Mouse (Mus musculus) CD8-positive naive resting alpha-beta T cell, adult 2 months (primary cell): ENCODE results near the gene Rasgrp2.
A peak's percentile ranks its signal among the peaks of the same experiment; 100 is the strongest.

Experiments used
- DNase-seq, 2 experiments: peaks; one replicate each; pipeline ENCODE4 v3.0.0; 2022; ENCODE audit warnings: low read depth in 2 of 2, low spot score in 2 of 2

The Rasgrp2 gene

GRCm38 (mm10) chr19:6382323-6382924 lies 16.7 kb upstream of the Rasgrp2 start:
- no peak for DNase-seq

GRCm38 (mm10) chr19:6383470-6383869 lies 15.7 kb upstream of the Rasgrp2 start:
- DNase-seq: no peak

DNA sequence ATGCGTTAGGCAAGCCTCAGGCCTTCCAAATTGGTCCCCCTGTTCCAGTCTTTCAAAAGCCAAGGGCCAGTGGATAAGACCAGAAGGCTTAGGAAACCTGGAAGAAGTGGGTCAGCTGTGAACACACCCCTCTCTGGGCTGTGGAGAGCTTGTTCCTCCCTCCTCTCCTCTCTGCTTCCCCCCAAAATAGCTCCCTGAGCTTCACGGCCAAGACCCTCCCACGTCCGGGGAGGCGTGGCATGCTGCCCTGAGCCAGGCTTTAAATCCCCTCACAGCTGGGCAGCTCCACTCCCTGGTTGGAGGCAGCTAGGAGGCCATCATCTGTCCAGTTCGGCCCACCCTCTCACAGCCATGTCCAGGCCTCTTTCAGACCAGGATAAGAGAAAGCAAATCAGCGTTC lies 15.0 kb upstream of the Rasgrp2 start, which contains the start of gene Pygm:
Pygm (plus strand) TSS at position 272 of the 400 bp plus-strand sequence.
- no peak for DNase-seq

- no peak for DNase-seq
Observed at GRCm38 (mm10) chr19:6384954-6385353, 14.2 kb upstream of the Rasgrp2 start.

GRCm38 (mm10) chr19:6385419-6385818 lies 13.7 kb upstream of the Rasgrp2 start:
- no peak for DNase-seq

- no peak for DNase-seq
Observed at GRCm38 (mm10) chr19:6385821-6386220, 13.3 kb upstream of the Rasgrp2 start.

GRCm38 (mm10) chr19:6386234-6386633 lies 12.9 kb upstream of the Rasgrp2 start:
- no peak for DNase-seq

GRCm38 (mm10) chr19:6388006-6388405 lies 11.1 kb upstream of the Rasgrp2 start:
- DNase-seq: no peak

DNA sequence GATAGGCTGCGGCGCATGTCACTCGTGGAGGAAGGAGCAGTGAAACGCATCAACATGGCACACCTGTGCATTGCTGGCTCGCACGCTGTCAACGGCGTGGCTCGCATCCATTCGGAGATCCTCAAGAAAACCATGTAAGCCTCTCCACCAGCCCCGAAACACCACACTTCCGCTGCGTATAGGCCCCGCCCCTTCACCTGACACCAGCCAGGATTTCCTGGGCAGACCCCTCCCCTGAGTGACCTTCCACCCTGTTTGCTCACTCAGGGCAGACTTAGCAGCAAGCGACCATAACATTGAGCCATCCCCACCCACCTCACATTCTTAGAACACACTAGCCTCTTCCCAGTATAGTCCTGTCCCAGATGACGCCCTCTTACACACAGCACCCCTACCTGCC lies 9.3 kb upstream of the Rasgrp2 start:
- no peak for DNase-seq

- no peak for DNase-seq
Observed at GRCm38 (mm10) chr19:6390251-6390650, 8.9 kb upstream of the Rasgrp2 start.

- peak in 1 of 2 experiments; percentile 63 for DNase-seq
Observed at GRCm38 (mm10) chr19:6392743-6393393, 6.3 kb upstream of the Rasgrp2 start.

DNA sequence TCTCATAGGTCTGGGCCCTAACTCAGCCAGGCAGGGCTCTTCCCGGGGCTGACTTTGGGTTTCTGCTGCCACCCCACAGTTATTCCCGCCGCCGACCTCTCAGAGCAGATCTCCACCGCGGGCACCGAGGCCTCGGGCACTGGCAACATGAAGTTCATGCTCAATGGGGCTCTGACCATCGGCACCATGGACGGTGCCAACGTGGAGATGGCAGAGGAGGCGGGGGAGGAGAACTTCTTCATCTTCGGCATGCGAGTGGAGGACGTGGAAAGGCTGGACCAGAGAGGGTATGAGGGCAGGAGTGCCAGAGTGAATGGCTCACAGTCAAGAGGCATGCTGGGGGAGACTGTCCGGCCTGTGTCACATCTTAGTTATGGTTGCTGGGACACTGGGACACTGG lies 5.5 kb upstream of the Rasgrp2 start:
- DNase-seq: no peak

DNA sequence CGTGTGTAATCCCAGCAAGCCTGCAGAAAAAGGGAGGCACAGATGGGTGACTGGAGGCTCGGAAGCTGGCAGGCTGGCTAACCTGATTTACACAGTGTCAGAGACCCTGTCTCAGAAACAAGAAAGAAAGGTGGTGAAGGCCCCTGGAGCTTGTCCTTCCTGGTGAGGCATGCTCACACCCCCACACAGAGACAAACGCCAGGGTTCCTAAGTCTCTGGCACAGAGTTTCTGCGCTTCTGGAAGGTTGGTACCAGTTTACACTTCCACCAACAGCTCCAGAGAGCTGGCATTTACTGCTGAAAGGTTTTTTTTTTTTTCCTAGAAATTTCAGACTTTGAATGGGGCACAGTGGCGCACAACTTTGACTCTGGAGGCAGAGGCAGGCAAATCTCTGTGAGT lies 2.9 kb upstream of the Rasgrp2 start:
- DNase-seq: no peak

GRCm38 (mm10) chr19:6397582-6398249 lies 1.4 kb upstream of the Rasgrp2 start:
- no peak for DNase-seq

GRCm38 (mm10) chr19:6398447-6399284 lies 474 bp upstream of the Rasgrp2 start:
- peak; percentile 53 to 75 for DNase-seq

DNA sequence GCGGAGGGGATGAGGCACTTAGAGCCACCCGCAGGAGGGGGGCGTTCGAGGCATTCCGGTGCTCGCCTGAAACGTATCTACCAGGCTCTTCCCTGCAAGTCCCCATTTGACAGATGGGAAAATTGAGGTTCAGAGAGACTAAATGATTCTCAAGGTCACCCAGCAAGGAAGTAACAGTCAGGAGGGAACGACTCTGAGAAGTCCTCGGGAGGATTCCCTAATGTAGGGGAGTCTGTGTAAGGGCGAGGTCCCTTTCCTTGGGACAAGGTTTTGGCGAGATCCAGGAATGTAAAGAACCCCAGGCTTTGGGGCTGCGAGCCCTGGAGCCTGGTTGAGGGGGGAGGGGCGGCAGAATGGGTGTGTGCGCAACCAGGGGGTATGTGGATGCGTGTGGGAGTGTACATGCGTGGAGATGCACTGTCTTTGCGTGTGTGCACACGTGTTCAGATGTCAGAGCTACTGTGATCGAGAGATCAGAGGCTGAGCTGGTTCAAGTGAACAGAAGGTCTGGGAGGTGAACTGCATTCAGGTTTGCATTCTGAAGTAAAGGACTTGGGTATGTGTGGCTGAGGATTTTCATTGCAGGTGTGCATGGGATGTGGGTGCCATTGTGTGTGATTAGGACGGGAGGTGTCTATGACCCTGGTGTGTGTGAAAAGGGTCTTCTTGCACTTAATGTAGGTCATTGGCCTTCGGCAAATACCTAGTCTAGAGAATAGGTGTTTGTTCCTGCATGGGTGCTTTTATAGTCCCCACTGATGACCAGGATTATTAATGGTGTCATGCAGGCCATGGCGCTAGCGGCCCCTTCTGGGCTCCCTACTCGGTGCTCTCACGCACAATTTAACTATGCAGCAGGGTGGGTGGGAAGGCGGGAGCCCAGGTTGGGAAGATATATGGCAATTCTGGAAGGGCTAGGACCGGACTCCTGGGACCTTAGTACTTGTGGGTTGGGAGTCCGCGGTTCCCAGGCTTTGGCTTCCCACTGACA lies 1.3 kb downstream of the Rasgrp2 start:
- DNase-seq: peak; percentile 72 to 82

- DNase-seq: peak; percentile 79 to 83
Observed at GRCm38 (mm10) chr19:6401131-6401815, 2.1 kb downstream of the Rasgrp2 start.

DNA sequence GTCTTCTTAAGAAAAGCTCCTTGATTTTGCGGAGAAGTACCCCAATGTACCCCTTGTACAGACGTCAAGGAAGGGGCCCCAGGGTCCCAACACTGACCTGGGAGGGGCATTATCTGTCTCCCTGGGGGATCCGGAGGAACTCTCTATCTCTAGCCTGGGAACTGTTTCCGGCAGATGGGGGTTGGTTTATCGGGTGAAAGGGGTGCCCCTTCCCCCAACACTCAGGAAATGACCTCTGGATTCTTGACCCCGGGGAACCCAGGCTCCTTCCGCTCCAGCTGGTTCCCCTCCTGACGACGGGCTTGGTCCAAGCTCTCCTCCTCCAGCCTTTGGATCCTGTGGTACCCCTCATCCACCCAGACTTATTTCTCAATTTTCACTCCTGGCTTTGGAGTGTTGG lies 2.8 kb downstream of the Rasgrp2 start:
- no peak for DNase-seq

- no peak for DNase-seq
Observed at GRCm38 (mm10) chr19:6403869-6404268, 4.7 kb downstream of the Rasgrp2 start.

DNA sequence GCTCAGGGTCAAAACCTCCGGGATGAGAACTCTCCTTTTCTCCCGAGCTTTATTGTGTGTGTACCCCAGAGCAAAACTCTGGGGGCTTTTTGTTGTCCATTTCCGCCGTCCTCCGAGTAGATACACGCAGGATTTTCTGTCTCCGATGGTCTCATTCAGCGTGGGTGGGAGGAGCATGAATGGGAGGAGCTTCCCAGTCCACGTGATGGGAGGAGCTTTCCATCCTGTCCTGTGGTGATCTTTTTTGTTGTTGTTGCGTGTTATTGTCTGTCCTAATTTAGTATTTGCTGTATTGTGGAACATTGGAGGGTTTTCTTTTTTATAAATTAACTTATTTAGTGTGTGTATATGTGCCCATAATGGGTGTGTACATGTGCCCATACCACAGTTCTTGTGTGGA lies 6.3 kb downstream of the Rasgrp2 start:
- DNase-seq: no peak
